Comparison of ENCODE assay signal across 8 mouse cellular contexts in the genomic region with DNA sequence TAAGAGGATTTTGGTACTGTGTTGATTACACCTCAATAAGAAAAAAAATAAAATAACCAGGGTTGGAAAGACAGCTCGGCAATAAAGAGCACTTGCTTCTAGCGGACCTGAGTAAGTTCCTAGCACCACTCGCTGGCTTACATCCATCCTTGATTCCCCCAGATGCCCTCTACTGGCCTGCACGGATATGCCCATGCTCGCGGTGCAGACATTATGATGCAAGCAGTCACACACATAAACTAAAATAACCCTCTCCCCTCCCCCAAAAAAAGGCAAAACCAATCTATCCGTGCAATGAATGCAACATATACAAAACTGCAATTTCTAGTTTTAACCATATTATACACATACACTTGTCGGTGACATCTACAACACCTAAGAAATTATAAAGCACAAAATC. TPM values are rescaled to one million over a fixed set of nuclear protein-coding genes. Genes with fewer than 3 reads are reported as not detected.
DNase-seq lines count a peak whose midpoint lies in the region; ATAC-seq lines count a peak whose summit lies in the region.

No protein-coding gene starts in this region.

- peak overlapping the region; percentile 88; the same call in 1 of the 2 replicates for H3K9ac ChIP-seq in kidney, embryonic 14.5 days (ENCODE audit: low read depth, low read length)
- H3K9ac ChIP-seq in forebrain, embryonic 13.5 days: peak overlapping the region; percentile 86; the same call in 1 of the 2 replicates
- H3K9ac ChIP-seq in liver, embryonic 13.5 days: peak overlapping the region; percentile 96

- peak overlapping the region; percentile 94; the same call in 1 of the 2 replicates for H3K27ac ChIP-seq in kidney, embryonic 14.5 days (ENCODE audit: low read depth, low read length)
- no peak overlapping the region for H3K27ac ChIP-seq in forebrain, embryonic 13.5 days
- H3K27ac ChIP-seq in liver, embryonic 13.5 days: peak overlapping the region; percentile 93; the same call in 1 of the 2 replicates

- H3K4me1 ChIP-seq in kidney, embryonic 14.5 days (ENCODE audit: control insufficient read depth, insufficient read depth, low read length): peaks cover 7% of the 10 kb centered on the region; the same call in 1 of the 2 replicates
- peaks cover 13% of the 10 kb centered on the region for H3K4me1 ChIP-seq in forebrain, embryonic 13.5 days
- H3K4me1 ChIP-seq in liver, embryonic 13.5 days (replicated peaks): peaks cover 49% of the 10 kb centered on the region

- H3K36me3 ChIP-seq in kidney, embryonic 14.5 days (ENCODE audit: control insufficient read depth, insufficient read depth, low read length): no peaks in the 10 kb centered on the region
- H3K36me3 ChIP-seq in forebrain, embryonic 13.5 days (ENCODE audit: poor library complexity, severe bottlenecking): no peaks in the 10 kb centered on the region
- no peaks in the 10 kb centered on the region for H3K36me3 ChIP-seq in liver, embryonic 13.5 days

- H3K4me3 ChIP-seq in kidney, embryonic 14.5 days (ENCODE audit: low read length): peak overlapping the region; percentile 87
- peak overlapping the region; percentile 78 for H3K4me3 ChIP-seq in forebrain, embryonic 13.5 days
- H3K4me3 ChIP-seq in liver, embryonic 13.5 days (replicated peaks): peak overlapping the region; percentile 92

- no peaks in the 10 kb centered on the region for H3K9me3 ChIP-seq in kidney, embryonic 14.5 days (ENCODE audit: control insufficient read depth, low read length)
- H3K9me3 ChIP-seq in forebrain, embryonic 13.5 days (replicated peaks): no peaks in the 10 kb centered on the region
- H3K9me3 ChIP-seq in liver, embryonic 13.5 days (replicated peaks): no peaks in the 10 kb centered on the region

- H3K4me2 ChIP-seq in kidney, embryonic 14.5 days (replicated peaks; ENCODE audit: low read depth, low read length): peak overlapping the region; percentile 53
- H3K4me2 ChIP-seq in forebrain, embryonic 13.5 days: peak overlapping the region; percentile 72
- peak overlapping the region; percentile 90 for H3K4me2 ChIP-seq in liver, embryonic 13.5 days

- no peaks in the 10 kb centered on the region for H3K27me3 ChIP-seq in kidney, embryonic 14.5 days (ENCODE audit: control insufficient read depth, insufficient read depth, low read length)
- H3K27me3 ChIP-seq in forebrain, embryonic 13.5 days: no peaks in the 10 kb centered on the region
- peaks cover 6% of the 10 kb centered on the region for H3K27me3 ChIP-seq in liver, embryonic 13.5 days

- WGBS in kidney, embryonic 14.5 days: 77% methylated on average over 8 of the region's 8 CpGs
- WGBS in forebrain, embryonic 13.5 days: 79% methylated on average over 8 of the region's 8 CpGs
- 73% methylated on average over 8 of the region's 8 CpGs for WGBS in liver, embryonic 13.5 days (ENCODE audit: insufficient replicate concordance)

- DNase-seq in kidney, adult 9 months: no peak
- DNase-seq in MEL-GATA-1-ER (ENCODE audit: extremely low read depth, low read depth): peak; percentile 49
- DNase-seq in liver, embryonic 13.5 days: peak; percentile 23
- DNase-seq in spleen, adult 18-20 months: no peak
- DNase-seq in cerebellum, adult 9-11 months: no peak
- no peak for DNase-seq in spleen, postnatal 14 days (ENCODE audit: low spot score in 2 of 2)

- ATAC-seq in kidney, embryonic 14.5 days (ENCODE audit: low FRiP score, low TSS enrichment): no peak
- ATAC-seq in forebrain, embryonic 13.5 days: no peak
- ATAC-seq in liver, embryonic 13.5 days (ENCODE audit: low read depth): no peak

RNA-seq across cellular contexts. Expression of a gene that starts 0.9 kb away (rescaled TPM):
- 23.5 and 24.4 TPM in 2 replicates for polyA plus RNA-seq in kidney, embryonic 14.5 days (2014; fragmentation: Nextera tagmentation; extraction: Ambion mirVana)
- 16.1 and 16.7 TPM in 2 replicates for polyA plus RNA-seq in forebrain, embryonic 13.5 days (2015; fragmentation: Nextera tagmentation; extraction: Ambion mirVana)
- 18.4 and 19.7 TPM in 2 replicates for polyA plus RNA-seq in liver, embryonic 13.5 days (2015; fragmentation: Nextera tagmentation; extraction: Ambion mirVana)

Comparison
In these comparisons a context has a peak if more than half of its experiments do, and no peak if none do; other contexts are left out.
1. DNase-seq: peak in MEL-GATA-1-ER (single experiment) and liver, embryonic 13.5 days (single experiment); none in kidney, adult 9 months (single experiment), spleen, adult 18-20 months (0 of 2), cerebellum, adult 9-11 months (single experiment) and spleen, postnatal 14 days (0 of 2).
2. Peak in every context shown above with its lines, with median percentiles within 50 percentile points of each other: H3K4me2 ChIP-seq, H3K4me3 ChIP-seq and H3K9ac ChIP-seq.